Mouse (Mus musculus): ENCODE measurements around the gene Gm4353.

DNA sequence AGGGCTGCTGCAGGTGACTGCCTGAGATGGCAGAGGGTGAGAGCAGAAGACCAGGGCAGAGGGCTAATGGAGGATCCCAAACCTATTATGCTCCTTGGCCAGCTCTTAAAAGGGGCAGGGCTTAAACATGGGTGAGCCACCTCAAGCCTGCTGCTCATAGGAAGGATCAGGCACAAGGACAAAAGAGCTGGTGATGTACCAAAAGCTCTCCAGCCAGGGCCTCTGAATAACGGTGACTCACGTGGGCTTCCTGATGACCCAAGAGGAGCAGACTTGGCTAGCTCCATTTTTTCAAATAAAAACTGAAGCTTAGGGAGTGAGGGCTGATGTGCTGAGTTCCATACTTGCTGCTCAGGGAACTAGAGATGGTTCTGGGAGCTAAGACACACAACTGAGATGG lies 31.6 kb upstream of the Gm4353 start:
- TF ChIP-seq CTCF (IDR thresholded peaks at IDR 0.05; ENCODE audit: borderline replicate concordance, insufficient read depth, low read length) (no peak), POLR2A (IDR thresholded peaks at IDR 0.05; ENCODE audit: low read depth, low read length) (no peak)

All from embryonic fibroblast, embryonic 13.5 days (primary cell).